Mouse (Mus musculus) spleen, postnatal 36 days (tissue): ENCODE results near the gene Ccdc78.

Experiments
- DNase-seq, 2 experiments: peaks; one replicate each; pipeline ENCODE4 v3.0.0; 2022; ENCODE audit warnings: low spot score in 2 of 2, mixed read lengths in 1 of 2

The Ccdc78 gene

DNA sequence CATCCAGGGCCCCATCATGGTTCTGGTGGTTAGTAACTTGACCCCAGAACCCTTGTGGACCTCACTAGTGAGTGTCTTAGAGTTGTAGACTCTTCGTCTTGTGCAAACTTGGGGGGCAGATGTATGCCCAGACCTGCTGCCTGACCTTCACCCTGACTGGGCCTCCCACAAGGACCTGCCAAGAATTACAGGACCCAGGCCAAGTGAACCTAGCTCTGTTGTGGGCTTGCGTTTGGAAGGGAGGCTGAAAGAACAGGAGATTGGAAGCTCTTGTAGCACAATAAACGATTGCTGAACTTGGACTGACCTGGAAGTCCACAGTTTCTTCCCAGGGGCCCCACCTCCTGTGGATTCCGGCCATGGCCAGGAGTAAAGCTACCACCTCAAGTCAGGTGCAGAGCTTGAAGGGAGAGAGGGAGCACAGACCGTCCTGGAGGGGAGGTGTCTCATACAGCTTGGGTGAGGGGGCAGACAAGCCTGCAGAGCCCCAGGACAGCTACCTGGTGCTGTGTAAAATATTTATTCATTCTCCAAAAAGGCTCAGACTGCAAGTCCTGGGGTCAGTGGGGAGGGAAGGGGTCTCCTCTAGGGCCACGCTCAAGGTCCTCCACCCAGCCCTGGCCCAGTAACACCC, 47.7 kb downstream of the Ccdc78 start:
- no peak for DNase-seq

- no peak for DNase-seq
Measured at GRCm38 (mm10) chr17:25834595-25835222, 48.3 kb downstream of the Ccdc78 start.

DNA sequence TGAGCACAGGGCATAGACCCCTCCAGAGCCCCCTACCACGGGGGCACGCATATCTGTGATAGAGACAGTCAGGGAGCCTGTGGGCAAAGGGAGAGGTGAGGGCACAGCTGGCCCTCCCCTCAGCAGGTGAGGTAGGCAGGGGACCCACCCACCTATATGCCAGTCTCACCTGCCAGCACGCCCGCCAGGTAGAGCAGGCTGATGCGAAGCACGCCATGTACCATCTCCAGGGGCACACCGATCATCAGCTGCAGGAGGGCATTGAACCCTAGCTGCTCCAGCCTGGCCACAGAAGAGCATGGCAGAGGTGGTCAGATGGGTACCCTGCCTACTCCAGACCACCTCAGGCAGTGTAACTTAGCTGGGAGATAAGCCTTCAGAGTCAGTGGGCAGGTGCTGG, 48.9 kb downstream of the Ccdc78 start:
- no peak for DNase-seq

GRCm38 (mm10) chr17:25835816-25836215, 49.4 kb downstream of the Ccdc78 start:
- DNase-seq = no peak

DNA sequence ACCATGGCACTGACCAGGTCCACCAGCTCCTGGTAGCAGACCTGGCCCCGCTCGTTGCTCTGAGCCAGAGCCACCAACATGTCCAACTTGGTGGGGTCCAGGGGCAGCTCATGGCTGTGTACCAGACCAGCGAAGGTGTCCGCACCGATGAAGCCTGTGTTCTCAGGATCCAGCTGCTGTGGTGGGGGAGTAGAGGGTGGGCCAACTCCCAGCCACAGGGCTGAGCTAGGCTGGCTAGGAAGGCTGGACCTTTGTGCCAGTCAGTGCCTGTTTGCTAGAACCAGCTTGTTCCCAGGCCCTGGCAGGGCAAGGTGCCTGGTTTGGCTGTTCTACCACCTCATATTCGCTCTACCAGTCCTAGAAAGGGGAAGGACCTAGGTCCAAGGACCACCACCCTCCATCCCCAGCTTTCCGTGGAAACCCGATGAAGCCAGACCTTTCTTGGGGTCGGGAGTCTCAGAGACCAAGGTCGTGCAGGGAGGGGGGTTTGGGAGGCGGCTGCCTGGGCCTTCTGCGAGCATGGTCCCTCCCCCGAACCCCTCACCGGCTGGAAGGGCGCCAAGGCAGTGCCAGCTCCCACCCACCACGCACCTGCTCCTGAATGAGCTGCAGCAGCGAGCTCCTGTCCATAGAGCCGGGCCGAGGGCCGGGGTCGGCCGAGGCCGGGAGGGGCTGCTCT, 50.2 kb downstream of the Ccdc78 start:
- DNase-seq = no peak

DNA sequence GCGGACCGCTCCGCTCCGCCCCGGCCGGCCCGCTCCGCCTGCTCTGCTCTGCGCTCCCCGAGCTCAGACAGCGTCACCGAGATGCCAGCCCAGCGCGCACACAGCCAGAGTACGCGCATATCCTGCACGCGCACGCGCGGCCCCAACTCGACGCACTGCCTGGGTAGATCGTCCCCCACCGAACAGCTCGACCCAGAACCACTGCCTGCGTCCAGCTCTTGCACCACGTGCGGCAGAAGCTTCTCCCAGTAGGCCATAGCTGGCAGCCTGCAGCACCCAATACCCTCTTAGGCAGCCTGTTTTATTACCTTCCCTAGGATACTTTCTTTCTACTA, 50.7 kb downstream of the Ccdc78 start, which contains the start of gene Rhbdl1:
Rhbdl1 (minus strand) TSS at position 220 of the 335 bp plus-strand sequence.
- DNase-seq = no peak

- DNase-seq = no peak
Measured at GRCm38 (mm10) chr17:25837533-25837932, 51.2 kb downstream of the Ccdc78 start.

GRCm38 (mm10) chr17:25838904-25839303, 52.5 kb downstream of the Ccdc78 start:
- DNase-seq = no peak

DNA sequence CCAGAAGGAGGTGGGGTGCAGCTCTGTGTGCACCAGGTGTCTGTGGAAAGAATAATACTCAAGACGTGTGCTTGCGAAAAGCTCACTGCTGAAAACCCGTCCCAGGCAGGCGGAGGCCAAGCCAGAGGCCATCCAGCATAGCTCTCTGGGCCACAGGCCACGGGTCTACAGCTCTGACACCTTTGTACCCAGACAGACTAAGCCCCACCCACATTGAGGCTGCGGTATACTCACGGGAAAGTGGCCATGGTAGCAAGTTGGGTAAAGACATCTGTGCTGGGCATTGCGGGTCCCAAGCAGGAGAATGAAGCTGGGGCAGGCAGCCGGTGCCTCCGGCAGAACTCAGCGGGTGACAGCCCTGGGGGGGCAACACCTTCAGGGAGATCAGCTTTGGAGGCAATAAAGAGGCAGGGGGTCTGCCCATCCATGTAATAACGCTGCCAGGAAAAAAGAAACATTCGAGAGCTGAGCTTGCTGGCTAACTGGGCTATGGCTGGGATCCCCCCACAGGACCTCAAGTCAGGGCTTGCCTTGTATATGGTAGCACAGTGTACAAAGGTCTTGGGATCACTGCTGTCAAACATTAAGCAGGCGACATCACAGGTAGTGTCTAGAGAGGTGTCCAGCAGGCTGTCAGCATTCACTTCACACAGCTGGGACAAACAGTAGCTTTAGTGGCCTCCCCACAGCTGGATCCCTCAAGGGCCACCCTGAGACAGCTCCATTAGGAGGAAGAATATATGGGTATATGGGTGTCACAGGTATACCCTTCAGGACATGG, 53.3 kb downstream of the Ccdc78 start:
- no peak for DNase-seq
